28 mouse cellular contexts compared by ENCODE assay signal in genomic region chr8:48047385-48047784, GRCm38 (mm10). TPM values are rescaled to one million over a fixed set of nuclear protein-coding genes. Genes with fewer than 3 reads are reported as not detected.
DNase-seq lines count a peak whose midpoint lies in the region; ATAC-seq and TF ChIP-seq lines count a peak whose summit lies in the region.
"Had no signal": no experiment of that assay in that cellular context is flagged by ENCODE, and none has a peak within 500 bp of the region (broad histone marks: within the 10 kb centered on the region; RNA-seq: fewer than 3 reads in every experiment).

No protein-coding gene starts in this region.

- no peaks in the 10 kb centered on the region for H3K36me3 ChIP-seq in forebrain, embryonic 13.5 days (ENCODE audit: poor library complexity, severe bottlenecking)
- H3K36me3 ChIP-seq in forebrain, embryonic 10.5 days (replicated peaks), result no peaks in the 10 kb centered on the region
- H3K36me3 ChIP-seq in midbrain, embryonic 11.5 days (ENCODE audit: control insufficient read depth, insufficient read depth, low read length), result no peaks in the 10 kb centered on the region
- H3K36me3 ChIP-seq in midbrain, embryonic 16.5 days (ENCODE audit: control insufficient read depth, insufficient read depth, low read length), result no peaks in the 10 kb centered on the region
- no peaks in the 10 kb centered on the region for H3K36me3 ChIP-seq in intestine, embryonic 15.5 days
- H3K36me3 ChIP-seq: G1E; heart, embryonic 13.5 days had no signal

- H3K27ac ChIP-seq in forebrain, embryonic 13.5 days, result no peak overlapping the region
- H3K27ac ChIP-seq in forebrain, embryonic 10.5 days, result no peak overlapping the region
- H3K27ac ChIP-seq in midbrain, embryonic 11.5 days (ENCODE audit: low read depth, low read length), result no peak overlapping the region
- H3K27ac ChIP-seq in midbrain, embryonic 16.5 days (ENCODE audit: low read length), result no peak overlapping the region
- no peak overlapping the region for H3K27ac ChIP-seq in intestine, embryonic 15.5 days
- H3K27ac ChIP-seq: gastrocnemius, adult 2 months; heart, embryonic 13.5 days; hindbrain, embryonic 14.5 days; hindbrain, postnatal 0 days had no signal

- TF ChIP-seq POLR2A in brain, embryonic 14.5 days (IDR thresholded peaks at IDR 0.05; ENCODE audit: borderline replicate concordance, extremely low read depth, insufficient read depth, insufficient read length, poor library complexity, severe bottlenecking), result no peak

- no peak overlapping the region for H3K4me2 ChIP-seq in forebrain, embryonic 13.5 days
- no peak overlapping the region for H3K4me2 ChIP-seq in midbrain, embryonic 11.5 days
- H3K4me2 ChIP-seq in midbrain, embryonic 16.5 days (ENCODE audit: low read length), result no peak overlapping the region
- H3K4me2 ChIP-seq in intestine, embryonic 15.5 days (replicated peaks), result no peak overlapping the region
- H3K4me2 ChIP-seq: heart, embryonic 13.5 days; hindbrain, embryonic 14.5 days had no signal

- peak; percentile 30; the same call in 1 of the 2 replicates for ATAC-seq in forebrain, embryonic 13.5 days
- no peak for ATAC-seq in midbrain, embryonic 11.5 days (ENCODE audit: low FRiP score)
- no peak; the same call in 1 of the 2 replicates for ATAC-seq in midbrain, embryonic 16.5 days
- no peak for ATAC-seq in intestine, embryonic 15.5 days
- ATAC-seq: forebrain, postnatal 0 days; hindbrain, postnatal 0 days; inflammation-experienced regulatory T-cells, adult 6 months; intestine, postnatal 0 days; Patski had no signal

- H3K4me1 ChIP-seq in forebrain, embryonic 13.5 days, result no peaks in the 10 kb centered on the region
- peaks cover 5% of the 10 kb centered on the region for H3K4me1 ChIP-seq in forebrain, embryonic 10.5 days
- H3K4me1 ChIP-seq in midbrain, embryonic 11.5 days (ENCODE audit: control insufficient read depth, insufficient read depth, low read length), result no peaks in the 10 kb centered on the region
- H3K4me1 ChIP-seq in midbrain, embryonic 16.5 days (ENCODE audit: control insufficient read depth, insufficient read depth, low read length), result no peaks in the 10 kb centered on the region
- H3K4me1 ChIP-seq in intestine, embryonic 15.5 days (replicated peaks), result no peaks in the 10 kb centered on the region

- no peak overlapping the region for H3K9ac ChIP-seq in forebrain, embryonic 13.5 days
- no peak overlapping the region for H3K9ac ChIP-seq in midbrain, embryonic 11.5 days (ENCODE audit: low read length)
- H3K9ac ChIP-seq in midbrain, embryonic 16.5 days (ENCODE audit: low read depth, low read length), result no peak overlapping the region
- no peak overlapping the region for H3K9ac ChIP-seq in intestine, embryonic 15.5 days
- H3K9ac ChIP-seq: forebrain, postnatal 0 days; heart, embryonic 13.5 days; hindbrain, embryonic 14.5 days had no signal

- no peak for TF ChIP-seq CTCF in brain, embryonic 14.5 days (IDR thresholded peaks at IDR 0.05; ENCODE audit: borderline replicate concordance, extremely low read depth, insufficient read depth, insufficient read length)

- no peaks in the 10 kb centered on the region for H3K9me3 ChIP-seq in forebrain, embryonic 13.5 days (replicated peaks)
- no peaks in the 10 kb centered on the region for H3K9me3 ChIP-seq in forebrain, embryonic 10.5 days
- H3K9me3 ChIP-seq in midbrain, embryonic 11.5 days (ENCODE audit: control insufficient read depth, low read length), result no peaks in the 10 kb centered on the region
- no peaks in the 10 kb centered on the region for H3K9me3 ChIP-seq in midbrain, embryonic 16.5 days (replicated peaks; ENCODE audit: control insufficient read depth, low read length, poor library complexity, severe bottlenecking)
- no peaks in the 10 kb centered on the region for H3K9me3 ChIP-seq in intestine, embryonic 15.5 days
- H3K9me3 ChIP-seq: G1E; heart, embryonic 13.5 days had no signal

- H3K4me3 ChIP-seq in forebrain, embryonic 13.5 days, result no peak overlapping the region
- no peak overlapping the region for H3K4me3 ChIP-seq in forebrain, embryonic 10.5 days
- no peak overlapping the region for H3K4me3 ChIP-seq in midbrain, embryonic 11.5 days (ENCODE audit: low read depth, low read length)
- no peak overlapping the region for H3K4me3 ChIP-seq in midbrain, embryonic 16.5 days (ENCODE audit: low read depth, low read length)
- H3K4me3 ChIP-seq in intestine, embryonic 15.5 days (replicated peaks), result no peak overlapping the region
- H3K4me3 ChIP-seq: gastrocnemius, adult 2 months; heart, embryonic 13.5 days had no signal

- no peak for DNase-seq in forebrain, embryonic 10.5 days (ENCODE audit: extremely low spot score, low spot score)
- peak; percentile 85 for DNase-seq in midbrain, embryonic 11.5 days (ENCODE audit: low spot score, missing footprints)
- DNase-seq in brain, embryonic 14.5 days (ENCODE audit: low read depth), result peak; percentile 70
- peak; percentile 23 for DNase-seq in embryo, embryonic 9.5 days (ENCODE audit: extremely low spot score)
- DNase-seq: adrenal gland, adult 2 months; adrenal gland, postnatal 14 days; B cell, adult 2 months; cerebellum, adult 11-12 months; cerebellum, adult 8-10 months; cerebellum, postnatal 10 days; cerebellum, postnatal 36 days; forebrain, postnatal 0 days; gastrocnemius, adult 2 months; gastrocnemius, postnatal 14 days; heart, adult 18-20 months; heart, postnatal 14 days; heart, postnatal 4 days had no signal

- H3K27me3 ChIP-seq in forebrain, embryonic 13.5 days, result no peaks in the 10 kb centered on the region
- no peaks in the 10 kb centered on the region for H3K27me3 ChIP-seq in forebrain, embryonic 10.5 days (ENCODE audit: poor library complexity, severe bottlenecking)
- H3K27me3 ChIP-seq in midbrain, embryonic 11.5 days (ENCODE audit: control insufficient read depth, insufficient read depth, low read length), result no peaks in the 10 kb centered on the region
- H3K27me3 ChIP-seq in midbrain, embryonic 16.5 days (ENCODE audit: control insufficient read depth, insufficient read depth, low read depth, low read length), result no peaks in the 10 kb centered on the region
- no peaks in the 10 kb centered on the region for H3K27me3 ChIP-seq in intestine, embryonic 15.5 days (replicated peaks)
- H3K27me3 ChIP-seq: CH12.LX; heart, embryonic 13.5 days had no signal

- WGBS in forebrain, embryonic 13.5 days, result 42% methylated on average over 6 of the region's 6 CpGs
- 41% methylated on average over 6 of the region's 6 CpGs for WGBS in forebrain, embryonic 10.5 days
- WGBS in midbrain, embryonic 11.5 days, result 27% methylated on average over 6 of the region's 6 CpGs
- WGBS in midbrain, embryonic 16.5 days, result 20% methylated on average over 6 of the region's 6 CpGs
- WGBS in intestine, embryonic 15.5 days, result 27% methylated on average over 6 of the region's 6 CpGs

RNA-seq across cellular contexts. Expression of gene Dctd, which starts 51.5 kb away (rescaled TPM):
- 14.2 and 14.3 TPM in 2 replicates for polyA plus RNA-seq in forebrain, embryonic 13.5 days (2015; fragmentation: Nextera tagmentation; extraction: Ambion mirVana)
- polyA plus RNA-seq in forebrain, embryonic 10.5 days (2016; fragmentation: Nextera tagmentation; extraction: Ambion mirVana), result 50.0 and 51.5 TPM in 2 replicates
- polyA plus RNA-seq in midbrain, embryonic 11.5 days (2014; fragmentation: Nextera tagmentation; extraction: Ambion mirVana), result 21.2 and 26.5 TPM in 2 replicates
- 15.5 and 16.0 TPM in 2 replicates for polyA plus RNA-seq in midbrain, embryonic 16.5 days (2015; fragmentation: Nextera tagmentation; extraction: Ambion mirVana)
- 18.6 and 21.8 TPM in 2 replicates for polyA plus RNA-seq in brain, embryonic 14.5 days (2012; rRNA removed)
- 31.4 and 33.2 TPM in 2 replicates for polyA plus RNA-seq in intestine, embryonic 15.5 days (2015; fragmentation: Nextera tagmentation; extraction: Ambion mirVana)

RNA-seq across cellular contexts. Expression of gene Wwc2, which starts 56.7 kb away (rescaled TPM):
- 3.5 and 4.1 TPM in 2 replicates for polyA plus RNA-seq in forebrain, embryonic 13.5 days (2015; fragmentation: Nextera tagmentation; extraction: Ambion mirVana)
- 7.8 and 8.5 TPM in 2 replicates for polyA plus RNA-seq in forebrain, embryonic 10.5 days (2016; fragmentation: Nextera tagmentation; extraction: Ambion mirVana)
- polyA plus RNA-seq in midbrain, embryonic 11.5 days (2014; fragmentation: Nextera tagmentation; extraction: Ambion mirVana), result 6.0 and 6.2 TPM in 2 replicates
- polyA plus RNA-seq in midbrain, embryonic 16.5 days (2015; fragmentation: Nextera tagmentation; extraction: Ambion mirVana), result 4.3 and 4.7 TPM in 2 replicates
- polyA plus RNA-seq in brain, embryonic 14.5 days (2012; rRNA removed), result 3.6 and 6.8 TPM in 2 replicates
- 8.0 and 8.5 TPM in 2 replicates for polyA plus RNA-seq in intestine, embryonic 15.5 days (2015; fragmentation: Nextera tagmentation; extraction: Ambion mirVana)
